Mouse (Mus musculus) lung, embryonic 16.5 days (tissue): ENCODE data around the gene Trappc10. TPM values are rescaled to one million over a fixed set of nuclear protein-coding genes. Genes with fewer than 3 reads are reported as not detected.

Source experiments
- ATAC-seq: fragments of 200-750 bp; cut with Nextera tagmentation; 2 replicates; pipeline ENCODE4 v1.8.0; 2017; ENCODE audit warnings: low read depth, mild to moderate bottlenecking, moderate library complexity
- H3K27ac ChIP-seq: fragments of 300-500 bp; sonication (generic); 2 replicates; pipeline ENCODE4 v1.5.1; 2014; ENCODE audit warnings: mild to moderate bottlenecking, control low read depth, low read length
- H3K27me3 ChIP-seq: fragments of 300-500 bp; sonication (generic); 2 replicates; pipeline ENCODE4 v1.6.1; 2014; ENCODE audit warnings: low read depth, low read length, mixed read lengths; ENCODE audit not compliant: control insufficient read depth, insufficient read depth
- H3K36me3 ChIP-seq: fragments of 300-500 bp; sonication (generic); 2 replicates; pipeline ENCODE4 v1.6.1; 2014; ENCODE audit warnings: low read length; ENCODE audit not compliant: control insufficient read depth, insufficient read depth
- H3K4me1 ChIP-seq: fragments of 300-500 bp; sonication (generic); replicated peaks from 2 replicates; pipeline ENCODE4 v1.6.1; 2014; ENCODE audit warnings: low read length, mixed read lengths; ENCODE audit not compliant: control insufficient read depth, insufficient read depth
- H3K4me2 ChIP-seq: fragments of 300-500 bp; sonication (generic); 2 replicates; pipeline ENCODE4 v1.6.1; 2014; ENCODE audit warnings: low read depth, low read length, control low read depth
- H3K4me3 ChIP-seq: fragments of 300-500 bp; sonication (generic); 2 replicates; pipeline ENCODE4 v1.5.1; 2014; ENCODE audit warnings: mild to moderate bottlenecking, low read length, control low read depth
- H3K9ac ChIP-seq: fragments of 300-500 bp; sonication (generic); 2 replicates; pipeline ENCODE4 v1.6.1; 2014; ENCODE audit warnings: low read length, control low read depth
- H3K9me3 ChIP-seq: fragments of 300-500 bp; sonication (generic); 2 replicates; pipeline ENCODE4 v1.6.1; 2016; ENCODE audit warnings: low read length; ENCODE audit not compliant: control insufficient read depth
- WGBS: fragments of 180-500 bp; shearing (Covaris S2); extraction: QIAGEN DNeasy Blood & Tissue Kit; methylation state at CpG from one replicate; pipeline ENCODE4 v1.1.7; 2014; 5-methylcytosine and 5-hydroxymethylcytosine counted together
- polyA plus RNA-seq: library from polyadenylated mRNA; unstranded; fragments of >200 nt; fragmentation: Nextera tagmentation; extraction: Ambion mirVana; gene quantifications from 2 replicates; pipeline ENCODE4 v1.2.1, GENCODE M21; 2015

Gene Trappc10
- polyA plus RNA-seq, 1 experiment from 2014 or later = 7.9 TPM

- 57% methylated on average over 10 of the region's 10 CpGs for WGBS
- H3K27ac ChIP-seq = no peak overlapping the region
- no peaks in the 10 kb centered on the region for H3K36me3 ChIP-seq
- no peak overlapping the region for H3K4me2 ChIP-seq
- no peak overlapping the region for H3K9ac ChIP-seq
- no peaks in the 10 kb centered on the region; the same call in 1 of the 2 replicates for H3K27me3 ChIP-seq
- ATAC-seq = no peak
- H3K4me3 ChIP-seq = no peak overlapping the region
- no peaks in the 10 kb centered on the region for H3K9me3 ChIP-seq
- no peaks in the 10 kb centered on the region for H3K4me1 ChIP-seq
These were observed 95.3 kb downstream of the Trappc10 start for GRCm38 (mm10) chr10:78148834-78149766.

- no peak for ATAC-seq
These were observed 96.5 kb downstream of the Trappc10 start for GRCm38 (mm10) chr10:78147908-78148441.

GRCm38 (mm10) chr10:78143727-78144505 lies 100.5 kb downstream of the Trappc10 start:
- Histone ChIP-seq H3K4me3 (no peak overlapping the region), H3K27ac (no peak overlapping the region), H3K9me3 (no peaks in the 10 kb centered on the region), H3K27me3 (no peaks in the 10 kb centered on the region; the same call in 1 of the 2 replicates), H3K9ac (no peak overlapping the region), H3K36me3 (no peaks in the 10 kb centered on the region), H3K4me2 (no peak overlapping the region), H3K4me1 (peaks cover 12% of the 10 kb centered on the region)
- ATAC-seq = no peak
- 44% methylated on average over 8 of the region's 8 CpGs for WGBS

More at GRCm38 (mm10) chr10:78147908-78148441, 96.5 kb downstream of the Trappc10 start:
- no peak overlapping the region for H3K9ac ChIP-seq
- no peak overlapping the region for H3K27ac ChIP-seq
- H3K4me3 ChIP-seq = no peak overlapping the region
- H3K4me2 ChIP-seq = no peak overlapping the region
- H3K27me3 ChIP-seq = no peaks in the 10 kb centered on the region; the same call in 1 of the 2 replicates
- no peaks in the 10 kb centered on the region for H3K4me1 ChIP-seq
- H3K36me3 ChIP-seq = no peaks in the 10 kb centered on the region
- WGBS = 52% methylated on average over 4 of the region's 4 CpGs
- no peaks in the 10 kb centered on the region for H3K9me3 ChIP-seq

- no peaks in the 10 kb centered on the region for H3K27me3 ChIP-seq
- H3K36me3 ChIP-seq = no peaks in the 10 kb centered on the region
- H3K27ac ChIP-seq = no peak overlapping the region
- no peak for ATAC-seq
- 65% methylated on average over 3 of the region's 3 CpGs for WGBS
- no peak overlapping the region for H3K9ac ChIP-seq
- H3K4me3 ChIP-seq = no peak overlapping the region
- no peaks in the 10 kb centered on the region for H3K9me3 ChIP-seq
- peaks cover 20% of the 10 kb centered on the region for H3K4me1 ChIP-seq
- H3K4me2 ChIP-seq = no peak overlapping the region
These were observed 103.6 kb downstream of the Trappc10 start for GRCm38 (mm10) chr10:78140843-78141242.

- Histone ChIP-seq H3K9ac (no peak overlapping the region), H3K36me3 (no peaks in the 10 kb centered on the region), H3K4me2 (no peak overlapping the region), H3K4me3 (no peak overlapping the region), H3K27ac (peak overlapping the region; percentile 93), H3K4me1 (peaks cover 23% of the 10 kb centered on the region), H3K9me3 (no peaks in the 10 kb centered on the region), H3K27me3 (no peaks in the 10 kb centered on the region)
- WGBS = 93% methylated on average over 1 of the region's 1 CpGs
- ATAC-seq = no peak
These were observed 104.2 kb downstream of the Trappc10 start for GRCm38 (mm10) chr10:78140251-78140600.

GRCm38 (mm10) chr10:78139572-78140250 lies 104.7 kb downstream of the Trappc10 start:
- no peaks in the 10 kb centered on the region for H3K9me3 ChIP-seq
- H3K4me3 ChIP-seq = no peak overlapping the region
- H3K27me3 ChIP-seq = no peaks in the 10 kb centered on the region
- 0 out of 2 replicates have a peak, but pooled peaks have one; percentile 5 for ATAC-seq
- H3K27ac ChIP-seq = peak overlapping the region; percentile 93
- no peak overlapping the region for H3K9ac ChIP-seq
- H3K4me2 ChIP-seq = no peak overlapping the region
- 52% methylated on average over 11 of the region's 11 CpGs for WGBS
- H3K4me1 ChIP-seq = peaks cover 28% of the 10 kb centered on the region
- no peaks in the 10 kb centered on the region for H3K36me3 ChIP-seq

GRCm38 (mm10) chr10:78138812-78139523 lies 105.5 kb downstream of the Trappc10 start:
- no peaks in the 10 kb centered on the region for H3K36me3 ChIP-seq
- H3K4me2 ChIP-seq = 0 out of 2 replicates have a peak overlapping the region, but pooled peaks have one; percentile 34
- no peak overlapping the region for H3K4me3 ChIP-seq
- peaks cover 32% of the 10 kb centered on the region for H3K4me1 ChIP-seq
- 13% methylated on average over 14 of the region's 14 CpGs for WGBS
- no peaks in the 10 kb centered on the region for H3K9me3 ChIP-seq
- peak overlapping the region; percentile 93 for H3K27ac ChIP-seq
- H3K27me3 ChIP-seq = no peaks in the 10 kb centered on the region
- 0 out of 2 replicates have a peak overlapping the region, but pooled peaks have one; percentile 44 for H3K9ac ChIP-seq
- peak; percentile 89 for ATAC-seq

GRCm38 (mm10) chr10:78137191-78137590 lies 107.2 kb downstream of the Trappc10 start:
- H3K4me2 ChIP-seq = no peak overlapping the region
- no peak overlapping the region for H3K9ac ChIP-seq
- no peak for ATAC-seq
- peaks cover 32% of the 10 kb centered on the region for H3K4me1 ChIP-seq
- 89% methylated on average over 3 of the region's 3 CpGs for WGBS
- H3K36me3 ChIP-seq = no peaks in the 10 kb centered on the region
- no peaks in the 10 kb centered on the region for H3K9me3 ChIP-seq
- no peaks in the 10 kb centered on the region for H3K27me3 ChIP-seq
- no peak overlapping the region for H3K27ac ChIP-seq
- no peak overlapping the region for H3K4me3 ChIP-seq
